Mouse (Mus musculus) embryonic facial prominence, embryonic 14.5 days (tissue): Measurements from ENCODE around the gene Pik3r6. TPM values are rescaled to one million over a fixed set of nuclear protein-coding genes. Genes with fewer than 3 reads are reported as not detected.
A peak's percentile ranks its signal among the peaks of the same experiment; 100 is the strongest.

Source experiments
- ATAC-seq: fragments of 200-750 bp; cut with Nextera tagmentation; 2 replicates; pipeline ENCODE4 v1.8.0; 2017; ENCODE audit warnings: low read depth, moderate number of reproducible peaks, moderate TSS enrichment
- DNase-seq: peaks from one replicate; pipeline ENCODE4 v3.0.0-alpha.2; 2015; ENCODE audit warnings: low spot score
- H3K27ac ChIP-seq: fragments of 300-500 bp; sonication (generic); replicated peaks from 2 replicates; pipeline ENCODE4 v1.5.1; 2014; ENCODE audit warnings: low read depth, mild to moderate bottlenecking, low read length, moderate library complexity
- H3K27me3 ChIP-seq: fragments of 300-500 bp; sonication (generic); replicated peaks from 2 replicates; pipeline ENCODE4 v1.6.1; 2014; ENCODE audit warnings: low read length; ENCODE audit not compliant: control insufficient read depth, insufficient read depth
- H3K36me3 ChIP-seq: fragments of 300-500 bp; sonication (generic); 2 replicates; pipeline ENCODE4 v1.6.1; 2014; ENCODE audit warnings: low read length, mixed read lengths; ENCODE audit not compliant: control insufficient read depth, insufficient read depth
- H3K4me1 ChIP-seq: fragments of 300-500 bp; sonication (generic); 2 replicates; pipeline ENCODE4 v1.6.1; 2014; ENCODE audit warnings: antibody characterized with exemption, low read length; ENCODE audit not compliant: control insufficient read depth, insufficient read depth
- H3K4me2 ChIP-seq: fragments of 300-500 bp; sonication (generic); 2 replicates; pipeline ENCODE4 v1.6.1; 2014; ENCODE audit warnings: low read depth, mild to moderate bottlenecking, low read length, moderate library complexity, mixed read lengths
- H3K4me3 ChIP-seq: fragments of 300-500 bp; sonication (generic); 2 replicates; pipeline ENCODE4 v1.5.1; 2014; ENCODE audit warnings: low read depth, mild to moderate bottlenecking, low read length
- H3K9ac ChIP-seq: fragments of 300-500 bp; sonication (generic); 2 replicates; pipeline ENCODE4 v1.6.1; 2014; ENCODE audit warnings: low read depth, mild to moderate bottlenecking, low read length, moderate library complexity, mixed read lengths
- H3K9me3 ChIP-seq: fragments of 300-500 bp; sonication (generic); 2 replicates; pipeline ENCODE4 v1.6.1; 2016; ENCODE audit warnings: low read length; ENCODE audit not compliant: control insufficient read depth
- WGBS: fragments of 180-500 bp; shearing (Covaris S2); extraction: QIAGEN DNeasy Blood & Tissue Kit; methylation state at CpG from one replicate; pipeline ENCODE4 v1.1.7; 2014; 5-methylcytosine and 5-hydroxymethylcytosine counted together
- polyA plus RNA-seq: library from polyadenylated mRNA; unstranded; fragments of >200 nt; fragmentation: Nextera tagmentation; extraction: Ambion mirVana; gene quantifications from 2 replicates; pipeline ENCODE4 v1.2.1, GENCODE M21; 2014

Pik3r6 gene
- polyA plus RNA-seq, 1 experiment from 2014 or later, result 2.8 TPM

DNA sequence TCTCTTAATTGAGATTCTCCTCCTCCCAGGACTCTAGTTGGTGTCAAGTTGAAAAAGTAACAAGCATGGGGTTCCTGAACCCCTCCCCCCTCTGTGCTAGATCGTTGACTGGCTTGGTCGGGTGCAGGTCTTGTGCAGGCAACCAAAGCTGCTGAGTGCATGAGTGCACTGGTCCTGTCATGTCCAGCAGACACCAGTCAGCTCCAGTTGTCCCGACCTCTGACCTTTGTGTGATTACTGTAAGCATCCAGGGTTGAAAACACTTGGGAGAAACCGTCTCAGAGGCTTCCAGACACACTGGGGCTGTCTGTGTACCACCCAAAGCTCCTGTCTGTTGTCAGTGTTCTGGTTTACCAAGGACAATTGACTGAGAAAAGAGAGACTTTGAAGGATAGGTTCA lies 47.5 kb downstream of the Pik3r6 start:
- DNase-seq, result no peak
- no peaks in the 10 kb centered on the region for H3K36me3 ChIP-seq
- no peak overlapping the region for H3K4me2 ChIP-seq
- ATAC-seq, result no peak
- no peaks in the 10 kb centered on the region for H3K4me1 ChIP-seq
- 52% methylated on average over 4 of the region's 4 CpGs for WGBS
- no peak overlapping the region for H3K9ac ChIP-seq
- H3K27ac ChIP-seq, result no peak overlapping the region
- no peak overlapping the region for H3K4me3 ChIP-seq
- no peaks in the 10 kb centered on the region for H3K27me3 ChIP-seq
- H3K9me3 ChIP-seq, result no peaks in the 10 kb centered on the region

DNA sequence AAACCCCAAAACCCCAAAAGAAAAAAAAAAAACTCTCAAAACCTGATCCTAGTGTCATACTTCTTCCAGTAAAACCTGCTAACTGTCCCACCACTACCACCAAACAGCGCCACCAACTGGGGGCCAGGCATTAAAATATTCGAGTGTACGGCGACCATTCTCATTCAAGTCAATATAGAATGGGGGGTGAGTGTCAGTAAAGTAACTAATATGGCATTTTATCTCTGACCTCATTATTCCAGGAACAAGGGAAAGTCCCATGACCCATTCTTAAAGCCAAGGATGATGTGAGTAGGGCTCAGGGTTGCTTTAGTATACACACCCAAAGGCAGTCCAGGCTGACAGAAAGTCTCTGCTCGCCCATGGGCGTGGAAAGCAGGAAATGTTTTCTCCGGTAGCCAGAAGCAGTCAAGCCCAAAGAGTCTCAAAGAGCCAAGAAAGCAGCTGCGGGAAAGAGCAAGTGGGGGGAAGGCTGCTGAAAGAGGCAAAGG lies 51.2 kb downstream of the Pik3r6 start:
- Histone ChIP-seq H3K4me2 (no peak overlapping the region), H3K4me3 (no peak overlapping the region), H3K27me3 (peaks cover 6% of the 10 kb centered on the region; the same call in 1 of the 2 replicates), H3K4me1 (no peaks in the 10 kb centered on the region), H3K9me3 (no peaks in the 10 kb centered on the region), H3K27ac (no peak overlapping the region), H3K36me3 (no peaks in the 10 kb centered on the region), H3K9ac (no peak overlapping the region)
- WGBS, result 35% methylated on average over 8 of the region's 8 CpGs
- no peak for ATAC-seq
- no peak for DNase-seq

DNA sequence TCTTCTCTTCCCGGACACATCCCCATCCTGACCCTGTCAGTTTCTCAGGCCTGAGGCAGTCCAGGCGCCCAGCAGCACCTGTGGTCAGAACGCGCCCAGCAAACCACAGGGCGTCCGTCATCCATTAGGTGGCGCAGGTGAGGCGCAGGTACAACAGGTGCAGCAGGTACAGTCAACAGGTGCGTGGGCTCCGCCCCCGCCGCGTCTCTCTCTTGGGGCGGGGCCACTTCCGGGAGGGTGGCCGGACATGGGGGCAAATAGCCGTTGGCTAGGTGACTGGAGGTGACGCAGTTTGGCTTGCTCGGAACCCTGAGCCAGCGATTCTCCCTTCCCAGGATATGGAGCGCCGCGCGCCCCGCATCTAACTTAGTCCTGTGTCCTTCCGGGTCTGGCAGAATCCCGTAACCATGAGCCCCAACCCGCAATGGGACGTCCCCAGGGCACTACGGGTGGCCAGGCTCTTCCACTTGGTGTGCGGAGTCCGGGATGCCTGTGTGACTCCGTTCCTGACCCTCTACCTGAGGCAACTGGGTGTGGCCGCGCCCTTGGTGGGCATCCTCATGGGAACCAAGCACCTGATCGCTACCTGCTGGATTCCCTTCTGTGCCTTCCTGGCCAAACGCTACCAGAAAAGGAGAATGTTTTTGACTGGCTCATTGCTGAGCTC lies 53.2 kb downstream of the Pik3r6 start, which contains the start of gene Mfsd6l:
TSS of gene Mfsd6l (plus strand) at position 269 of the 667 bp plus-strand sequence.
- peak; percentile 65; the same call in 1 of the 2 replicates for ATAC-seq
- no peaks in the 10 kb centered on the region for H3K9me3 ChIP-seq
- H3K4me2 ChIP-seq, result peak within 1 kb of the TSS; percentile 39
- no peaks in the 10 kb centered on the region for H3K4me1 ChIP-seq
- H3K27me3 ChIP-seq, result peaks cover 6% of the 10 kb centered on the region; the same call in 1 of the 2 replicates
- peak within 1 kb of the TSS; percentile 23 for H3K4me3 ChIP-seq
- no peaks in the 10 kb centered on the region for H3K36me3 ChIP-seq
- DNase-seq, result peak; percentile 43
- H3K27ac ChIP-seq, result no peak within 1 kb of the TSS
- peak within 1 kb of the TSS; percentile 15; the same call in 1 of the 2 replicates for H3K9ac ChIP-seq
- 7% methylated on average over 29 of the region's 37 CpGs for WGBS

GRCm38 (mm10) chr11:68559546-68559945 lies 56.7 kb downstream of the Pik3r6 start:
- 46% methylated on average over 1 of the region's 1 CpGs for WGBS
- H3K36me3 ChIP-seq, result no peaks in the 10 kb centered on the region
- H3K4me2 ChIP-seq, result no peak overlapping the region
- H3K9ac ChIP-seq, result no peak overlapping the region
- no peak overlapping the region for H3K4me3 ChIP-seq
- peaks cover 6% of the 10 kb centered on the region; the same call in 1 of the 2 replicates for H3K27me3 ChIP-seq
- no peaks in the 10 kb centered on the region for H3K9me3 ChIP-seq
- ATAC-seq (no peak), DNase-seq (no peak)
- H3K4me1 ChIP-seq, result no peaks in the 10 kb centered on the region
- no peak overlapping the region for H3K27ac ChIP-seq

GRCm38 (mm10) chr11:68561957-68562950 lies 59.4 kb downstream of the Pik3r6 start:
- no peak overlapping the region for H3K4me2 ChIP-seq
- H3K9me3 ChIP-seq, result no peaks in the 10 kb centered on the region
- no peak overlapping the region for H3K4me3 ChIP-seq
- no peak for ATAC-seq
- no peak overlapping the region for H3K9ac ChIP-seq
- no peak overlapping the region for H3K27ac ChIP-seq
- H3K36me3 ChIP-seq, result no peaks in the 10 kb centered on the region
- H3K27me3 ChIP-seq, result no peaks in the 10 kb centered on the region
- DNase-seq, result no peak
- no peaks in the 10 kb centered on the region for H3K4me1 ChIP-seq
- 77% methylated on average over 11 of the region's 11 CpGs for WGBS

DNA sequence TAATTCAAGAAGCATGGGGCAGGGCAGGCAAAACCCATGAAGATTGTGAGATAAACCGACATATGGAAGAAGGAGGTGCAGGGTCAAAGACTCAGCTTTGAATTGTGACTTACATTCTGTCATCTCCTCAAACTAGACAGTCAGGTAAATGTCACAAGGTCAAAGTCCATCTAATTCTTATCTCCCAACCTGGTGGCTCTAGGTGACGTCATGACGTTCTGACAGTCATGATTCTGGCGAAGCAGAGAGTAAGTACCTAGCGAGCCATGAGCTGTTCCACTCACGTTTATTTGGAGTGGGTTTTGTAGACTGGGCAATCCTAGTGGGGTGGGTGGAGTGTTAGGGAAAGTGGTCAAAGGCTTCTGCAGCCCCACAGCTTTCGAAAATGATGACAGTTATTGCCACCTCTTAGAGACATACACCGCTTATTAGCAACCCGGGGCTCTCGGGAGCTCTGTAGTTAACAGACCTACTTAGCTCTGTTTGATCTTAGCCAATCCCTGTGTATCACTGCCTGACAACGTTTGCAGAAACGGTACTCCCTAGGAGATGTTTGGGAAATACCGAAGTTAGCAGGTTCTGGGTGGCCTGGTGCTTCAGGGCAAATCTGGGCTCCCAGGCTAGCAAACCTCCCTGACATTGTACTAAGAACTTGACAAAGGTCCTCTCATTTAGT lies 61.7 kb downstream of the Pik3r6 start:
- Histone ChIP-seq H3K27ac (no peak overlapping the region), H3K9ac (no peak overlapping the region), H3K4me3 (no peak overlapping the region), H3K27me3 (no peaks in the 10 kb centered on the region), H3K36me3 (no peaks in the 10 kb centered on the region), H3K4me1 (no peaks in the 10 kb centered on the region), H3K9me3 (no peaks in the 10 kb centered on the region), H3K4me2 (no peak overlapping the region)
- DNase-seq (no peak), ATAC-seq (no peak)
- WGBS, result 71% methylated on average over 13 of the region's 13 CpGs

DNA sequence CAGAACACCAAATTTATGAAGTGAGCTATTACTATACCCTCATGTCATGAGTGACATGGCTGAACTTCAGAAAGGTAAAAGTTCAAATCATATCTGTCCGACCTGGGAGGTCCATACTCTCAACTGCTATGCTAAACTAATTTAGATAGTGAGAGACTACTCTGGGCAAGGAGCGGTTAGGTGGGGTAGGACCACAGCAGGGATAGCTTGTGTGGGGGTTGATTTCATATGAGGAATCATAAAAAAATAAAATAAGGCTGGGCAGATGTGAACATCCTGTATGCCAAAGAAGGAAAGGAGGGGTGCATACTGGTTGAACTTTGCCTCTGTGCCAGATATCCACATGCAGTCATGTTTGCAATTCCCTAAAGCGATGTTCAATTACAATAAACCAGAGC lies 62.2 kb downstream of the Pik3r6 start:
- no peaks in the 10 kb centered on the region for H3K9me3 ChIP-seq
- H3K4me3 ChIP-seq, result no peak overlapping the region
- H3K27me3 ChIP-seq, result no peaks in the 10 kb centered on the region
- no peak overlapping the region for H3K9ac ChIP-seq
- ATAC-seq (no peak), DNase-seq (no peak)
- no peaks in the 10 kb centered on the region for H3K4me1 ChIP-seq
- H3K4me2 ChIP-seq, result no peak overlapping the region
- no peaks in the 10 kb centered on the region for H3K36me3 ChIP-seq
- no peak overlapping the region for H3K27ac ChIP-seq
- 80% methylated on average over 3 of the region's 3 CpGs for WGBS

DNA sequence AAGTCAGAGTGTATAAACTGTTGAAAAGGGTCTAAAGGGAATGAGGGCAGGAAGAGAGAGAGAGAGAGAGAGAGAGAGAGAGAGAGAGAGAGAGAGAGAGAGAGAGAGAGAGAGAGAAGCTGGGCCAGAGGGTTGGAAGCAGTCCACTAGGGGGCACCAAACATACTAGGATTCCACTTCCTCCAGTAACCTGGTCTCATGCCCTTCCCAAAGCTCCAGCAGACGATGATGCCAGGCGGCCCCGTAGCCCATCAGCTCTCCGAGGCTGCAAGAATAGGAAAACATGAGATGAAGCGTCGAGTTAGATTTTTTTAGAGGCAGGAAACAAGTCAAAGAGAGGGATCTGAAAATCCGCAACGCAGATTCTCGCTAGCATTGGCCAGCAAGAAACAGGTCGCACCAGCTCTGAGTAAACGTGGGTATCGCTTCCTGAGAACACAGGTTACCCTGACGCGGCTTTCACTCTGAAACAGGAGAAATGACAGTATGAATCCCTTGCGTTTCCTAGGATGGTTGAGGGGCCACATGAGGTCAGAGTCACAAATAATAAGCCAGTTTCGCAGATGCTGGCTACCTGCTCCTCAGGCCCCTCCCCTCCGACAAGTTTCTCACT lies 63.7 kb downstream of the Pik3r6 start:
- Histone ChIP-seq H3K36me3 (no peaks in the 10 kb centered on the region), H3K4me3 (peak overlapping the region; percentile 27), H3K9me3 (no peaks in the 10 kb centered on the region), H3K9ac (0 out of 2 replicates have a peak overlapping the region, but pooled peaks have one; percentile 23), H3K27ac (no peak overlapping the region), H3K4me2 (peak overlapping the region; percentile 61), H3K27me3 (no peaks in the 10 kb centered on the region), H3K4me1 (no peaks in the 10 kb centered on the region; the same call in 1 of the 2 replicates)
- peak; percentile 70; the same call in 1 of the 2 replicates for ATAC-seq
- 19% methylated on average over 17 of the region's 17 CpGs for WGBS
- DNase-seq, result peak; percentile 91
